Mouse (Mus musculus) G1E (cell line): Measurements from ENCODE around the gene Sf3b4.

Experiments used
- CTCF ChIP-seq: IDR thresholded peaks from 2 replicates; pipeline ENCODE4 v1.5.1; 2012; ENCODE audit warnings: low read depth, low read length, inconsistent platforms, mixed read lengths
- GATA1 ChIP-seq: IDR thresholded peaks from 2 replicates; pipeline ENCODE4 v1.6.1; 2012; ENCODE audit warnings: borderline replicate concordance, low read length, inconsistent platforms, mixed read lengths
- GATA2 ChIP-seq: IDR thresholded peaks from 2 replicates; pipeline ENCODE4 v1.6.1; 2012; ENCODE audit warnings: low read depth, low read length, inconsistent platforms, borderline replicate concordance
- POLR2AphosphoS5 ChIP-seq: IDR thresholded peaks from 2 replicates; pipeline ENCODE4 v1.6.1; 2012; ENCODE audit warnings: low read depth, low read length, inconsistent platforms; ENCODE audit not compliant: insufficient replicate concordance
- TAL1 ChIP-seq: conservative IDR thresholded peaks from 2 replicates; pipeline ENCODE4 v1.6.1; 2012; ENCODE audit warnings: low read depth, low read length, inconsistent platforms, mixed read lengths

DNA sequence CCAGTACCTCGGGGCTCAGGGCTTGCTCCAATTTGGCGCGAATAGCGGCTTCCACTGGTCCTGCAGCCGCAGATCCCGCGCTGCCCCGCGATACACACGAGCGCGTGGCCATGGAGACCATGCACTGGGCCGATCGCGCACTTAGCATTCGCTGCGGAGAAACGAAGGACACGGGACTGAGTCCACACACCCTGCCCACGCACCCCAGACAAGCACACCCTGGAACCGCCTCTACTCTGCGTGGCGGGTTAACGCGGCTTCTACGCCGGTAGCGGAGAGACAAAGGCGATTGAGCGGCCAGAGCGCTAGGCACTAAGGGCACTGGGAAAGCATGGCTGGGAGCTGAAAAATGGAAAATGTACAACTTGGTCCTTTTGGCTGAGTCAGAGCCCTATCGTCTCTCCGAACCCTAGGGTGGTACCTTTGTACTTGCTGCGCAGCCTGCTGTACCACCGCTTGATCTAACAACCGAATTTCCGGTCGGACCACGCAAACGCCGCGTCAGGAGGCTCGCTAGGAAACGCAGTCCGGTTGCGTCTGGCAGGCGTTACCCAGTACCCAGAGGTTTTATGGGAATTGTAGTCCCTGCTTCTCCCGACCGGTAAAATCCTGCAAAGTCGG, 25.1 kb downstream of the Sf3b4 start:
- TF ChIP-seq CTCF: no peak
- TF ChIP-seq GATA1: no peak
- TF ChIP-seq POLR2AphosphoS5: no peak
- TF ChIP-seq TAL1: no peak
- TF ChIP-seq GATA2: no peak
